Mouse (Mus musculus) gastrocnemius, postnatal 36 days (tissue): ENCODE results near the gene Slc50a1. TPM values are rescaled to one million over a fixed set of nuclear protein-coding genes. Genes with fewer than 3 reads are reported as not detected.

Source experiments
- microRNA-seq, 2 experiments: library from miRNA; unstranded; fragments of <30 nt; microRNA quantifications; one replicate each; pipeline ENCODE4 v1.2.0; 2021
- total RNA-seq, 2 experiments: library from RNA; stranded (reverse); gene quantifications; 2 replicates each; pipeline ENCODE4 v1.2.3; 2021

Slc50a1 gene
- total RNA-seq, 2 experiments from 2014 or later, result 8.3 to 9.1 TPM

Small RNA genes lying within 50 kb of the gene (microRNA-seq; reads per million reads assigned to microRNA genes)
- 2.2 to 31.5 reads per million in 2 experiments for gene Mir92b

Other genes starting within 250 kb of the Slc50a1 start
- gene Rusc1, start 177.3 kb downstream of the Slc50a1 start, total RNA-seq, result 10 to 100 TPM; 14.8 to 15.7 TPM
- not detected for gene Gm43738, start 169.5 kb downstream of the Slc50a1 start, total RNA-seq
- 10 to 100 TPM; 23.2 to 27.5 TPM for gene Fdps, start 168.6 kb downstream of the Slc50a1 start, total RNA-seq
- gene Pklr, start 134.4 kb downstream of the Slc50a1 start, total RNA-seq, result not detected
- gene Hcn3, start 110.4 kb downstream of the Slc50a1 start, total RNA-seq, result under 1 TPM; 0.49 to 0.54 TPM
- 10 to 100 TPM; 15.0 to 16.5 TPM for gene Clk2, start 105.8 kb downstream of the Slc50a1 start, total RNA-seq
- 10 to 100 TPM; 33.8 to 36.0 TPM for gene Scamp3, start 93.1 kb downstream of the Slc50a1 start, total RNA-seq
- 10 to 100 TPM; 16.1 to 17.5 TPM for gene Fam189b, start 87.4 kb downstream of the Slc50a1 start, total RNA-seq
- gene Gba, start 67.6 kb downstream of the Slc50a1 start, total RNA-seq, result 10 to 100 TPM; 18.2 to 18.6 TPM
- gene Thbs3, start 55.4 kb downstream of the Slc50a1 start, total RNA-seq, result 1 to 10 TPM; 6.9 to 8.0 TPM
- 10 to 100 TPM; 40.2 to 41.0 TPM for gene Mtx1, start 43.5 kb downstream of the Slc50a1 start, total RNA-seq
- gene Muc1, start 41.5 kb downstream of the Slc50a1 start, total RNA-seq, result under 1 TPM; 0.20 TPM
- 10 to 100 TPM; 58.3 to 63.3 TPM for gene Krtcap2, start 24.6 kb downstream of the Slc50a1 start, total RNA-seq
- under 1 TPM; 0.15 to 0.17 TPM for gene Trim46, start 24.3 kb downstream of the Slc50a1 start, total RNA-seq
- 10 to 100 TPM; 16.6 to 23.2 TPM for gene Dpm3, start 11.2 kb downstream of the Slc50a1 start, total RNA-seq
- gene Efna1, start 10.6 kb upstream of the Slc50a1 start, total RNA-seq, result 10 to 100 TPM; 10.1 to 11.5 TPM
- not detected for gene Efna3, start 52.4 kb upstream of the Slc50a1 start, total RNA-seq
- gene Efna4, start 67.5 kb upstream of the Slc50a1 start, total RNA-seq, result under 1 TPM in 1 of 2 experiments, not detected in 1; 0.15 TPM
- gene Adam15, start 79.4 kb upstream of the Slc50a1 start, total RNA-seq, result 10 to 100 TPM; 15.8 to 23.2 TPM
- not detected for gene Dcst2, start 91.4 kb upstream of the Slc50a1 start, total RNA-seq
- gene Dcst1, start 94.7 kb upstream of the Slc50a1 start, total RNA-seq, result not detected
- gene Zbtb7b, start 124.2 kb upstream of the Slc50a1 start, total RNA-seq, result 10 to 100 TPM; 23.4 to 24.5 TPM
- gene Lenep, start 132.2 kb upstream of the Slc50a1 start, total RNA-seq, result under 1 TPM in 1 of 2 experiments, not detected in 1; 0.25 TPM
- gene Flad1, start 141.3 kb upstream of the Slc50a1 start, total RNA-seq, result 10 to 100 TPM; 36.7 to 43.6 TPM
- gene Cks1b, start 147.8 kb upstream of the Slc50a1 start, total RNA-seq, result 1 to 10 TPM; 3.4 to 4.8 TPM
- gene Shc1, start 147.9 kb upstream of the Slc50a1 start, total RNA-seq, result 10 to 100 TPM; 20.2 TPM
- 10 to 100 TPM in 1 of 2 experiments, 1 to 10 TPM in 1; 8.4 to 11.2 TPM for gene Pygo2, start 159.6 kb upstream of the Slc50a1 start, total RNA-seq
- gene Pbxip1, start 166.1 kb upstream of the Slc50a1 start, total RNA-seq, result 100 to 1,000 TPM; 190 to 193 TPM
- 1 to 10 TPM; 6.3 to 6.6 TPM for gene Pmvk, start 184.0 kb upstream of the Slc50a1 start, total RNA-seq
- gene Kcnn3, start 249.6 kb upstream of the Slc50a1 start, total RNA-seq, result 1 to 10 TPM; 1.6 to 2.0 TPM